Mouse (Mus musculus): ENCODE measurements around the gene Aif1.

The Aif1 gene

GRCm38 (mm10) chr17:35194844-35195630 lies 19.2 kb upstream of the Aif1 start:
- DNase-seq = no peak

- no peak for DNase-seq
Observed at GRCm38 (mm10) chr17:35193881-35194843, 18.3 kb upstream of the Aif1 start, which contains the start of gene Ltb. Ltb (plus strand) TSS chr17:35194439.

GRCm38 (mm10) chr17:35192924-35193323 lies 17.1 kb upstream of the Aif1 start:
- no peak for DNase-seq

GRCm38 (mm10) chr17:35191723-35192122 lies 15.9 kb upstream of the Aif1 start:
- no peak for DNase-seq

- DNase-seq = no peak
Observed at GRCm38 (mm10) chr17:35190096-35190495, 14.2 kb upstream of the Aif1 start.

GRCm38 (mm10) chr17:35189186-35189585 lies 13.3 kb upstream of the Aif1 start:
- no peak for DNase-seq

- no peak for DNase-seq
Observed at GRCm38 (mm10) chr17:35187959-35188610, 12.2 kb upstream of the Aif1 start, which contains the start of gene Lst1. Lst1 (minus strand) TSS chr17:35188439.

GRCm38 (mm10) chr17:35187345-35187744 lies 11.5 kb upstream of the Aif1 start:
- DNase-seq = no peak

GRCm38 (mm10) chr17:35186681-35187080 lies 10.8 kb upstream of the Aif1 start:
- no peak for DNase-seq

GRCm38 (mm10) chr17:35185639-35186611 lies 10.1 kb upstream of the Aif1 start:
- DNase-seq = peak; percentile 52

- no peak for DNase-seq
Observed at GRCm38 (mm10) chr17:35180093-35180492, 4.2 kb upstream of the Aif1 start.

GRCm38 (mm10) chr17:35178528-35178927 lies 2.7 kb upstream of the Aif1 start:
- peak; percentile 64 for DNase-seq

GRCm38 (mm10) chr17:35175382-35175781 lies 486 bp downstream of the Aif1 start:
- no peak for DNase-seq

GRCm38 (mm10) chr17:35174201-35174977 lies 1.5 kb downstream of the Aif1 start:
- no peak for DNase-seq

GRCm38 (mm10) chr17:35173329-35173728 lies 2.5 kb downstream of the Aif1 start:
- no peak for DNase-seq

GRCm38 (mm10) chr17:35172445-35173234 lies 3.2 kb downstream of the Aif1 start:
- no peak for DNase-seq

- no peak for DNase-seq
Observed at GRCm38 (mm10) chr17:35168541-35169207, 7.2 kb downstream of the Aif1 start.

GRCm38 (mm10) chr17:35167794-35168193 lies 8.1 kb downstream of the Aif1 start:
- DNase-seq = no peak

- peak; percentile 73 for DNase-seq
Observed at GRCm38 (mm10) chr17:35166352-35167035, 9.4 kb downstream of the Aif1 start.

Data from kidney, adult 11 months (tissue).